Comparison of ENCODE assay signal across 34 mouse cellular contexts in genomic region chr3:80006263-80006662, GRCm38 (mm10).
DNase-seq lines count a peak whose midpoint lies in the region; ATAC-seq and TF ChIP-seq lines count a peak whose summit lies in the region.
"Had no signal": no experiment of that assay in that cellular context is flagged by ENCODE, and none has a peak within 500 bp of the region (broad histone marks: within the 10 kb centered on the region; RNA-seq: fewer than 3 reads in every experiment).

No protein-coding gene starts in this region.

- H3K4me1 ChIP-seq in heart, embryonic 10.5 days: peaks cover 8% of the 10 kb centered on the region; the same call in 1 of the 2 replicates
- H3K4me1 ChIP-seq in heart, embryonic 15.5 days (replicated peaks): peaks cover 10% of the 10 kb centered on the region
- peaks cover 45% of the 10 kb centered on the region for H3K4me1 ChIP-seq in megakaryocyte, embryonic 14.5 days
- H3K4me1 ChIP-seq: embryonic facial prominence, embryonic 13.5 days; hindbrain, embryonic 13.5 days; limb, embryonic 15.5 days; neural tube, embryonic 13.5 days had no signal

- H3K9ac ChIP-seq in heart, embryonic 15.5 days: no peak overlapping the region
- H3K9ac ChIP-seq: embryonic facial prominence, embryonic 13.5 days; hindbrain, embryonic 13.5 days; limb, embryonic 15.5 days; neural tube, embryonic 13.5 days had no signal

- intact Hi-C loops in heart, postnatal 25 days (cut with DNase I): loop anchor here (5.0 kb wide), 2 partner anchors 36 to 119 kb away; no protein-coding TSS in a partner anchor

- H3K79me2 ChIP-seq in myocyte (ENCODE audit: control insufficient read depth, insufficient read depth): no peaks in the 10 kb centered on the region

- H3K9me3 ChIP-seq in heart, embryonic 10.5 days: no peaks in the 10 kb centered on the region
- H3K9me3 ChIP-seq in heart, embryonic 15.5 days (replicated peaks): no peaks in the 10 kb centered on the region
- H3K9me3 ChIP-seq in megakaryocyte, embryonic 14.5 days: peaks cover 3% of the 10 kb centered on the region; the same call in 1 of the 2 replicates
- H3K9me3 ChIP-seq: embryonic facial prominence, embryonic 13.5 days; hindbrain, embryonic 13.5 days; limb, embryonic 10.5 days; limb, embryonic 15.5 days; neural tube, embryonic 13.5 days had no signal

- H3K27me3 ChIP-seq in heart, embryonic 10.5 days (ENCODE audit: insufficient read depth, poor library complexity, severe bottlenecking): no peaks in the 10 kb centered on the region
- no peaks in the 10 kb centered on the region for H3K27me3 ChIP-seq in heart, embryonic 15.5 days
- no peaks in the 10 kb centered on the region for H3K27me3 ChIP-seq in megakaryocyte, embryonic 14.5 days (replicated peaks)
- H3K27me3 ChIP-seq in myocyte (ENCODE audit: control insufficient read depth, insufficient read depth, insufficient read length): no peaks in the 10 kb centered on the region
- H3K27me3 ChIP-seq: embryonic facial prominence, embryonic 13.5 days; hindbrain, embryonic 13.5 days; limb, embryonic 15.5 days; neural tube, embryonic 13.5 days had no signal

- 0 out of 2 replicates have a peak overlapping the region, but pooled peaks have one; percentile 2 for H3K4me2 ChIP-seq in heart, embryonic 15.5 days
- peak overlapping the region; percentile 27 for H3K4me2 ChIP-seq in myocyte (ENCODE audit: low read depth)
- H3K4me2 ChIP-seq: embryonic facial prominence, embryonic 13.5 days; hindbrain, embryonic 13.5 days; limb, embryonic 15.5 days; midbrain, embryonic 11.5 days; neural tube, embryonic 13.5 days had no signal

- H3ac ChIP-seq in myocyte (ENCODE audit: control insufficient read depth, insufficient read length): no peak overlapping the region

- no peak for TF ChIP-seq POLR2A in myocyte (IDR thresholded peaks at IDR 0.05; ENCODE audit: insufficient read length, low read depth)

- H3K4me3 ChIP-seq in heart, embryonic 10.5 days: no peak overlapping the region
- no peak overlapping the region for H3K4me3 ChIP-seq in heart, embryonic 15.5 days
- H3K4me3 ChIP-seq in megakaryocyte, embryonic 14.5 days (replicated peaks): peak overlapping the region; percentile 69
- H3K4me3 ChIP-seq in myocyte: no peak overlapping the region
- H3K4me3 ChIP-seq: embryonic facial prominence, embryonic 13.5 days; erythroblast, embryonic 14.5 days; hindbrain, embryonic 13.5 days; limb, embryonic 10.5 days; limb, embryonic 15.5 days; neural tube, embryonic 13.5 days had no signal

- DNase-seq in heart, embryonic 10.5 days (ENCODE audit: low spot score): no peak
- no peak for DNase-seq in heart, postnatal 25 days (ENCODE audit: low spot score)
- DNase-seq in heart, adult 18-20 months: no peak
- no peak for DNase-seq in testis, postnatal 10 days (ENCODE audit: low spot score)
- DNase-seq: adrenal gland, postnatal 14 days; cerebellum, adult 11-12 months; cerebellum, adult 9-11 months; embryo, embryonic 11 days; gastrocnemius, postnatal 10 days; kidney, adult 9 months; kidney, postnatal 14 days; layer of hippocampus, adult 9-11 months; lung, adult 18-20 months; lung, postnatal 10 days; right cerebral cortex, postnatal 4 days; thymus, adult 2 months; thymus, postnatal 36 days had no signal

- H3K27ac ChIP-seq in heart, embryonic 10.5 days: peak overlapping the region; percentile 60; the same call in 1 of the 2 replicates
- H3K27ac ChIP-seq in heart, embryonic 15.5 days: peak overlapping the region; percentile 60
- H3K27ac ChIP-seq: embryonic facial prominence, embryonic 13.5 days; hindbrain, embryonic 13.5 days; limb, embryonic 10.5 days; limb, embryonic 15.5 days; macrophage; neural tube, embryonic 13.5 days; stomach, postnatal 0 days had no signal

- H3K36me3 ChIP-seq in heart, embryonic 10.5 days: no peaks in the 10 kb centered on the region
- H3K36me3 ChIP-seq in heart, embryonic 15.5 days: no peaks in the 10 kb centered on the region
- peaks cover 5% of the 10 kb centered on the region for H3K36me3 ChIP-seq in megakaryocyte, embryonic 14.5 days (replicated peaks; ENCODE audit: low read length)
- H3K36me3 ChIP-seq in myocyte (ENCODE audit: control insufficient read depth, insufficient read depth): no peaks in the 10 kb centered on the region
- H3K36me3 ChIP-seq: embryonic facial prominence, embryonic 13.5 days; hindbrain, embryonic 13.5 days; limb, embryonic 10.5 days; limb, embryonic 15.5 days; neural tube, embryonic 13.5 days had no signal

- WGBS in heart, embryonic 10.5 days: 25% methylated on average over 5 of the region's 5 CpGs
- 36% methylated on average over 5 of the region's 5 CpGs for WGBS in heart, embryonic 15.5 days

- no peak; the same call in 1 of the 2 replicates for ATAC-seq in heart, embryonic 15.5 days (replicated peaks; ENCODE audit: insufficient number of reproducible peaks, insufficient read depth, low FRiP score, low read depth)
- no peak for ATAC-seq in megakaryocyte, adult 5-6 weeks (ENCODE audit: poor library complexity, severe bottlenecking)
- ATAC-seq: CD4-positive, CD25-positive, alpha-beta regulatory T cell, adult 4 months; forebrain, embryonic 16.5 days; intestine, embryonic 16.5 days; midbrain, embryonic 16.5 days had no signal

TF ChIP-seq in myocyte, 11 proteins besides CTCF, POLR2A, EP300 and RAD21:
- TF ChIP-seq REST (IDR thresholded peaks at IDR 0.05; ENCODE audit: insufficient read depth, insufficient read length) (no peak), MYOD1 (IDR thresholded peaks at IDR 0.05; ENCODE audit: control insufficient read depth in 1 of 3, insufficient read length in 2 of 3, low read depth in 2 of 3) (no peak), MYOG (IDR thresholded peaks at IDR 0.05; ENCODE audit: control insufficient read depth in 1 of 3, insufficient read depth in 1 of 3, insufficient read length in 2 of 3, low read depth in 2 of 3) (no peak), USF1 (IDR thresholded peaks at IDR 0.05; ENCODE audit: low read depth) (no peak), POLR2AphosphoS2 (IDR thresholded peaks at IDR 0.05; ENCODE audit: insufficient read length, low read depth) (no peak), SRF (IDR thresholded peaks at IDR 0.05; ENCODE audit: control insufficient read depth, insufficient read length, low read depth) (no peak), CEBPB (IDR thresholded peaks at IDR 0.05; ENCODE audit: insufficient read depth, poor library complexity, severe bottlenecking) (no peak), MAX (IDR thresholded peaks at IDR 0.05; ENCODE audit: low read depth) (no peak), TCF12 (IDR thresholded peaks at IDR 0.05; ENCODE audit: insufficient read depth, poor library complexity, severe bottlenecking) (no peak), TCF3 (IDR thresholded peaks at IDR 0.05; ENCODE audit: insufficient read length, low read depth) (no peak)
